Mouse (Mus musculus): ENCODE results near the gene Fam114a2. TPM values are rescaled to one million over a fixed set of nuclear protein-coding genes. Genes with fewer than 3 reads are reported as not detected.

Fam114a2 gene
- polyA plus RNA-seq (2017; shearing (Covaris generic)), result 101 TPM

DNA sequence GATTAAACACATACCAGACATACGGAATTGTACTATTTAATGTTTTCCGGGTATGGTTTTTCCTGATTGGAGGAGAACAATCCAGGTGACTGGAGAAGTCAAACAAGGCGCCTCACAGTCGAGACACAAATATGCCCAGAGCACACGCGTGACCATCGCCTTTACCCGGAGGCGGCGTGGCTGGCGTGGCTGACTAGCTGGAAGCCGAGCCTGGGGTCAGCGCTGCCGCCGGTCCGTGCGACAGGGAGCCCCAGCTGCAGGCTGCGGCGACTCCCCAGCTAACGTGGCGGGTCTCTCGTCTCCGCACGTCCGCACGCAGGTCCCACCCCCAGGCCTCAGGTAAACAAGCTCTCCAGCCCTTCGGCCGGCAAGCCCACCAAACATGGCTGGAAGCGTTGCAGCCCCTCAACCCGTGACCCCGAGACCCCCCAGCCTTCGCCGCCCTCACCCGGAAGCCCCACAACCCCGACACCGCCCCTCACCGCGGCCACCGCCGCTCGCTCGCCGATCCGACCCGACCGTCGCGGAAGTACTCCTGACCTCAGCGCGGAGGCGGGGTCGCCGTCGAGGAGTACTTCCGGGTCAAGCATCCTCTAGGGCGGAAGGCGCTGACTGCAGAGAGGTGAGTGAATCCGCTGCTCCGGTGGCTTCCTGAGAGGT, at the start of gene Fam114a2, which contains the start of gene Mfap3:
Gene Fam114a2, minus strand, starts transcription at position 527 of the 660 bp plus-strand sequence.
Gene Mfap3, plus strand, starts transcription at position 574 of the 660 bp plus-strand sequence.

Other genes with a start within 250 kb of the Fam114a2 start
- gene Mfap3, start within 50 bp of the Fam114a2 start, polyA plus RNA-seq (2017; shearing (Covaris generic)), result 25.4 TPM
- gene Galnt10, start 126.8 kb upstream of the Fam114a2 start, polyA plus RNA-seq (2017; shearing (Covaris generic)), result 109 TPM

Data from CD4-positive, CD25-positive, alpha-beta regulatory T cell (primary cell).